Mouse (Mus musculus) A20 (cell line): Measurements from ENCODE around the gene Inf2.

ENCODE experiments used
- DNase-seq: peaks from one replicate; pipeline ENCODE4 v3.0.0-alpha.2; 2011; ENCODE audit warnings: low read depth, low spot score

The Inf2 gene

DNA sequence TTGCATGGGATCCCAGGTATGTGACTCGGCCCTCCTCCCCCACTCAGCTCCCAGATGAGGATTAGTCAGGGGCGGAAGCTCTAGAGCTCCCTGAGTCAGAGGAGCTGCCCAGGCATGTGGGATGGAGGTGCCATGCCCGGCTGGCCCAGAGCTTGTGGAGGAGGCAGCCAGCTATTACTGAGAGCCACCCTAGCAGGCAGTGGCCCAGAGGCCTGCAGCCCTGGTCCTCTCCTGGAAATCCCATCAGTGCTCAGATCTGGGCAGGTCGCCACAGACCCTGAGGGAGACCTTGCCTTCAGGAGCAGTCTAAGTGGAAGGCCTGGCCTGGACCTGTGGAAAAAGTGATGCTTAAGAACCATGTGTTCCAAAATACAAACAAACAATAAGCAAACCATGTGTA is 7.0 kb downstream of the Inf2 start:
- DNase-seq, result no peak

DNA sequence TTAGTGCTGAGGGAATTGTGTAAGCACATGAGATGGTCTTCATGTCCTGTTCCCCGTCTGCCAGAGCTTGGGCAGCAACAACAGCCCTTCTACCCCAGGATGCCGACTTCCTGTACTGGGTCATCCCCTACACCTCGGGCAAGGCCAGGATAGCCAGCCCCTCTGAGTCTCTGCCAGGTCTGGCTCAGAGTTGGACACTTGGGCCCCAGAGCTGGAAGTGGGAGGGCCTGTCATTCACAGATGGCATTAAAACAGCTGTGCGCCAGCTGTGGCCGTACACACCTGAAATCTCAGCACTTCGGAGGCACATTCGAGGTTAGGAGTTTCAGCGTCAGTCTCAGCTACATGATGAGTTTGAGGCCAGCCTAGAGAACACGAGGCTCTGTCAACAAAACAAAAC is 7.9 kb downstream of the Inf2 start:
- peak; percentile 16 for DNase-seq

DNA sequence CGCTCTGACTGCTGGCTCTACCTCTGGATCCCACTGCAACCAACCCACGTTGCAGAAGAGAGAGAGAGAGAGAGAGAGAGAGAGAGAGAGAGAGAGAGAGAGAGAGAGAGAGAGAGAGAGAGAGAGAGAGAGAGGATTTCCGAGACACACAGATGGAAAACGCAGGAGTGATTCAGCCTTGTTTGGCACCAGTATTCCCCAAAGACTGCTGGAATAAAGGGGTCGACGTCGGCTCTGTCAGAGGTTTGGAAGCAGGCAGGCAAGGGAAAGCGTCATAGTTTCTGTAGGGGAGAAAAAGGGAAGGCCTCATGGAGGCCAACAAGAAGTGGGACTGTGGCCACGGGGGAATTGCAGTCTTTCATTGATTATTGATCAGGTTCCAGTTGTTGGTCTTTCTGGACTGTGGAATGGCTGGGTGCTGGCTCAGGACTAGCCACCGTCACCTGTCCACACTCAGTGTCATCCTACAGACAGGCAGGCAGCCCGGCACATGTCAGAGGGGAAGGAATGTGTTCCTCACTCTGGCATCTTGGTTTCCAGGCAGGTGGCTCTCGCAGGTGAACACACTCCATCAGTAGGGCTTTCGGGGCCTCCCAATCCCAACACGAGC is 8.4 kb downstream of the Inf2 start:
- no peak for DNase-seq

DNA sequence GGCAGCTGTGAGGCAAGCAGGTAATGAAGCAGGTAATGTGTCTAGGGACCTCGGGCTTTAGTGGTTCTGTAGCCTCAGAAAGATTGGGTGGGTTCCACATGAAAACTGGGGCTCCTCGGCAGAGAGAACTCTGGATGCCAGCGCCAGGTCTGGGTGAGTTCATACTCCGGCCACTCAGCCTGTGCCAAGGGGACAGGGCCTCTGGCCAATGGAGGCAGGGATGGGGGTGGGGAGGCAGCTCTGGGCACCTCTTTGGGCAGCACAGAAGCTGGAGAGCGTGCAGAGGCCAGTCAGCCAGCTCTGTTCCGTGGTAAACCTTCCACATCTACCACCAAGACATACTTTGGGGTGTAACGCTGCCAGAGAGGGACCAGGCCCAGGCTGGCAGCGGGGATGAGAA is 9.0 kb downstream of the Inf2 start:
- no peak for DNase-seq

DNA sequence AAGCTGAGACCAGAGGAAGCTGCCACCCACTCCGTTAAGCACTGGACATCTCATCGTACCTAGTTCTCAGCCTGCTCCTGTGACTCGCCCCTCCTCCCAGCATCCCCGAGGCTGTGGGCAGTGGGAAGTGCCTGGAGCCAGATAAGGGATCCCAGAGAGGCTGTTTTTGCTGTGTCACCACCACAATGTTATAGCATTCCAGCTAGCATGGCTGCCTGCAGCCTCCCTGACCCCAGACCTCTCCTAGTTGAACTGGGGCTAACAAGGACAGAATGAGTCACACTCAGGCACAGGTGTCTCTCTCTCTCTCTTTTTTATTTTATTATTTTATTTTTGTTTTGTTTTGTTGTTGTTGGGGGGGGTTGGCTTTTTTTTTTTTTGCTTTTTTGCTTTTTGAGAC is 10.6 kb downstream of the Inf2 start:
- DNase-seq, result no peak

DNA sequence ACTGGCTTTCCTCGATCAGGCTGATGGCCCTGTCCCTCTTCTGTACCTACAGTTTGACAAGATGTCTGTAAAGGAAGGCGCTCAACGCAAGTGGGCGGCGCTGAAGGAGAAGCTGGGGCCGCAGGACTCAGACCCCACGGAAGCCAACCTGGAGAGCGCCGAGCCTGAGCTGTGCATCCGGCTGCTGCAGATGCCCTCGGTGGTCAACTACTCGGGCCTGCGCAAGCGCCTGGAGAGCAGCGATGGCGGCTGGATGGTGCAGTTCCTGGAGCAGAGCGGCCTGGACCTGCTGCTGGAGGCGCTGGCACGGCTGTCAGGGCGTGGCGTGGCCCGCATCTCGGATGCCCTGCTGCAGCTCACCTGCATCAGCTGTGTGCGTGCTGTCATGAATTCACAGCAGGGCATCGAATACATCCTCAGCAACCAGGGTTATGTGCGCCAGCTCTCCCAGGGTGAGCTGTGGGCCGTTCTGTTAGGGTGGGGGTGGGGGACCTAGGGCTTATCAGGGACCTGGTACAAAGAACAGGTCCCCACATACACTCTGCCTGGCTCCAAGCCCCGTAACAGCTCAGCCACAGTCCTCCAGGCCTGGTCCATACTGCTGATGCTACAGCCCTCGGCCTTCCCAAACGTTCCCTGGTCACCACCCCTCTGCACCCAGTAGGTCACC is 11.5 kb downstream of the Inf2 start:
- no peak for DNase-seq

DNA sequence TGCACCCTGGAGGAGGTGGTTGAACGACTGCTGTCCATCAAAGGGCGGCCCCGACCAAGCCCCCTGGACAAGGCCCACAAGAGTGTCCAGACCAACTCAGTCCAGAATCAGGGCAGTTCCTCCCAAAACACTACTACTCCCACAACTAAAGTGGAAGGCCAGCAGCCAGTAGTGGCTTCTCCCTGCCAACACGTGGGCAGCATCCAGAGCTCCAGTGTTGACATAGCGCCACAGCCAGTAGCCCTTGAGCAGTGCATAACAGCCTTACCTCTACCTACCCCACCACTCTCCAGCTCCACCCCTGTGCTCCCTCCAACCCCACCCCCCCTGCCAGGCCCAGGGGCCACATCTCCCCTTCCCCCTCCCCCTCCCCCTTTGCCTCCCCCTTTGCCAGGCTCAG is 15.4 kb downstream of the Inf2 start:
- no peak for DNase-seq

DNA sequence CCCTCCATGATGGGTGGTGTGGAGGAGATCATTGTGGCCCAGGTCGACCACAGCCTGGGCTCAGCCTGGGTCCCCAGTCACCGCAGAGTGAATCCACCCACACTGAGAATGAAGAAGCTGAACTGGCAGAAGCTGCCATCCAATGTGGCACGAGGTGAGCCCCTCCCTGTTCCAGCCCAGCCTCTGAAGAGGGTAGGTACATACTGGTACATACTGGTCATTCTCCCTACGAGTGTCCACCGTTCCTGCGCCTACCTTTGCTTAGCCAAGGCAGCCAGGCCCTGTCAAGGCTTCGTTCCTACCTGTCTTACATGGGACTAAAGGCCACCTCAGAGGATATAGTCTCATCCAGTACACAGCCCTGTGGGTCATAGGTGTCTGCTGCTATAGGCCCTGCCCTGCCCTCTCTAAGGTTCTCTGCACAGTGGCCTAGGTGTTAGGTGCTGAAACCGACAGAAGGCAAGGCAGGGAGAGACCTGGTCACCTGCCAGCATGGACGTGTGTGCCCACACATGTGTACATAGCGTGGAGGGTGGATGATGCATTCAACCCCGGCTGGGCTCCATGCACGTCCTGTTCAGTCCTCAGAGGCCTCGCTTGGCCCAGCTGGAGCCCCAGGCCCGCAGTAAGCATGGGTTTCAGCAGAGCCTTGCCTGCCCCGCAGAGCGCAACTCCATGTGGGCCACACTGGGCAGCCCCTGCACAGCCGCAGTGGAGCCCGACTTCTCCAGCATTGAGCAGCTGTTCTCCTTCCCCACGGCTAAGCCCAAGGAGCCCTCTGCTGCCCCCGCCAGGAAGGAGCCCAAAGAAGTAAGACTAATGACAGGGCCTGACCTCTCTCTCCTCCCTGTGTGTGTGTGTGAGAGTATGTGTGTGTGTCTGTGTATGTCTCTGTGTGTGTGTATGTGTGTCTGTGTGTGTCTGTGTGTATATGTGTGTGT is 16.4 kb downstream of the Inf2 start:
- peak; percentile 56 for DNase-seq

DNA sequence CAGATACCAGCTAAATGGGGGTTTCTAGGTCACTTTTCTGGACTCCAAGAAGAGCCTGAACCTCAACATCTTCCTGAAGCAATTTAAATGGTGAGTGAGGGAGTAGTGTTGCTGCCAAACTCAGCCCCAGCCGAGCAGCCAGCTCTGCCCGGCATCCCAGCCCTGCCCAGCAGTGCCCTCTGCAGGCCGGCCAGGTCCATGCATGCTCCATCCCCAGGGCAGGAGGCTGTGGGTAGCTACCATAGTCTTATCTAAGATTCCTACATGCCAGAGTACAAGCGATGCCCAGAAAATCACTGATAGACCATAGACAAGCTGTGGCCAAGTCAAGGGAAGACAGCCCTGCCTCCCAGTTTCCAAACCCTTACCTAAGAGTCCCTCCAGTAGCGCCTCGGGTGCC is 17.2 kb downstream of the Inf2 start:
- peak; percentile 73 for DNase-seq

DNA sequence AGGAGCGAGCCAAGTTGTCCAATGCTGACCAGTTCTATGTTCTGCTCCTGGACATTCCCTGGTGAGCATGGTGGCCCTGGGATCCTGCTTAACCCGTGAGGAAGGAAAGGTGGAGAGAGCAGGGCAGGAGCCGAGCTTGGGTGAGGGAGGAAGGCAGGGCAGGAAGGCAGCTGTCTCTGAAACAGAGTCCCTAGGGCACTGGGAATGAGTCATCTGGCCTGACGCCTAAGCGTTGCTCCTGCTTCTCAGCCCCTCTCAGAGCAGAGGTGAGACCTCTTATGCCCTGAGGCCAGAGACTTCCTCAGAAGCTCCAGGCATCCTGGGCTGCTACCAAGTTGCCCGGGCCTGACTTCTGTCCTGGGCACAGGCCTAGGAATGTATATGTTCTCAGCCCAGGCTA is 18.4 kb downstream of the Inf2 start:
- DNase-seq, result no peak

DNA sequence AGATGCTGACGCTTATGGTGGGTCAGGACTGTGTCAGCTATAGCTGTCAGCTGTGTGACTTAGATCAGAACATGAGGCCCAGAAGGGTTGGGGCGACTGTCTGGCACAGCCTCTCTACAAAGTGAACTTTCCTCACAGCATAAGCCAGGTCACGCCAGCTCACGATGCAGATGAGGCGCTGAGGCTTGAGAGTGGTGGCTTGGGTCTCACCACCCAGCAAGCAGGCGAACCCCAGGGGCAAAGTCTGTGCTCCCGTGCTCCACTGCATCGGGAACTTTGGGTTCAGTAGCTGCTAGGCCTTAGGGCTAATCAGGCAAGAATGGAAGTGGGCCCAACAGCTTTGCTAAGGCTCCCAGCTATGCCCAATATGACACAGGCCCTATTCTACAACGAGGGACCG is 20.4 kb downstream of the Inf2 start:
- no peak for DNase-seq

DNA sequence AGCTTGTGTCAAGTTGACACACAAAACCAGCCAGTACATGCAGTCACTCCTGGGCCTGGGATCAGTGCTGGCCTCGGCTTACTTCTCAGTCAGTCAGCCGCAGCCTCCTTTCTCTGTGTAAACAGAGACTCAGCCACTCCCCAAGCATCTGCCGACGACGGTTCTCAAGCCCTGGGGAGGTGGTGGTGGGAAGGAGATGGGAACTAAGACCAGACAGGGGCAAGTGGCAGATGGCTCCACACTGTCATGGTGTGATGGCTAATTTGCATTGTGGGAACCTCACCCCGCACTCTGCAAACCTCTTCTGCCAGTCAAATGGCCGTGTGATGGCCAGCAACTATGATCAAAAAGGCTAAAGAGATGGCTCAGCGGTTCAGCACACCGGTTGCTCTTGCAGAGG is 28.1 kb downstream of the Inf2 start:
- DNase-seq, result peak; percentile 84

DNA sequence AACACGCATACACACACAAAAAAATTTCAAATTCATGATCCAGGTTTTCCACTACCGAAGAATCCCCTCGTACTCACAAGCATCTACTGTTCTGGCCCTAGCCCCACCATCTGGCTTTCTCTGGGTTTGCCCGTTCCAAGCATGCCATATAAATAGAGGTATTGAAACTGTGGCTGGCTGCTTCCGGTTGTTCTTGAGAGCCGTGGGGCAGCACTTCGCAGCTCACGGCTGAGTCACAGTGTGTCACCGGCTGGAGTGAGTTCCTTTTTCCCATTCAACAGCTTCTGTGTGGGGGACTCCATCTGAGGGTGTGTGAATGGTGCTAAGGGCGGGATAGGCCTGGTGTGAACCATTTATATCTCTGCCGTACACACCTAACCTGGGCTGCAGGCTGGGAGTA is 28.6 kb downstream of the Inf2 start:
- DNase-seq, result peak; percentile 89

DNA sequence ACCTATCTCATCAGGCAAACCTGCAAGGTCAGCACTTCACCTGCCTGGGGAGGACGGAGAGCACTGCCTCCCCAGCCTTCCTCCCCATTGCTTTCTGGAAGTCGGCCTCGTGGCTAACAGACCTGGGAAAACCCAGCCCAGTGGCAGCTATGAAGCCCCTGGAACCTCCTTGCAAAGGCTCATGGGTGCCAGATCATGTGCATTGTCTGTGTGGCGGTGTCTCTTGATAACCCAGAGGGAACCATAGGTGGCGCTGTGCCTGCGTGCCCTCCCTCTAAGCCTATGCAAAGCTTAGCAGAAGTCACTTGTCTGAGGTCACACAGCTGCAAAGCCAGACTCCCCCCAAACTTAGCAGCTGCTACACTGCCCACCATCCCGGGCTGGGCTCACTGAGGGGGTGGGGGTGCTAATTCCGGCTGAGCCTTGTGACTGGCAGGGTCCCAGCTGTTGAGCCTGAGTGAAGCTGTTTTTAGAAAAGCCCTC is 29.4 kb downstream of the Inf2 start:
- DNase-seq, result peak; percentile 95

DNA sequence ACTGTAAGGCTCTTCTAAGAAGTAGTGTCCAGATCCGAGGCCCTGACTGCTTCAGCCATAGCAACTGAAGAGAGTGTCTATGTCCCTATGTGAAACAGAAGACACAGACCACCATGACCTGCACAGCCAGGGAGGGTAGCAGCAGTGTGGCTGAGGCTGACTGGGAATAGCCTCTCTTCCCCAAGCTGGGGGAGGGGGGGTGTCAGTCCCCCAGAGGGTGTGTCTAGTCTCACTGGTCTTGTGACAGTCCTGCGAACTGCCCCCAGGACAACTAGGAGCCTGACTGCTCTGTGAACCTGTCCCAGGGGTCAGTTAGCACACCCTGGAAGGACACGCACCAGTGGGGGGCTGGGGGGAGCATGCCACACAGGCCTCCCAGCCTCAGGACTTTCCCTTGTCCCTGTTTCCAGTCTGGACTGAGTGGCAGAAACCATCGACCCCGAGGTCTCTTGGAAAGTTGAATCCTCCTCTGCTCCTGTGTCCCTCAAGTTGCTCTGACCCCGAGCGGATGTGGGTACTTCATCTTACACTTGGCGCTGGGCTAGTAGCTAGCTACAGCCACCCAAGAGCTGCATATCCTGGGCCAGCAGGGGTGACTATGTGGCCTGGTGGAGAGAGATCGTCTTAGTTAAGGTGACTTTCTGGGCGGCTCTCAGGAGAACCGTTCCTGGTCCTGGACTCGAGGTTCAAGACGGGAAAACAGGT is 30.5 kb downstream of the Inf2 start:
- DNase-seq, result peak; percentile 51

DNA sequence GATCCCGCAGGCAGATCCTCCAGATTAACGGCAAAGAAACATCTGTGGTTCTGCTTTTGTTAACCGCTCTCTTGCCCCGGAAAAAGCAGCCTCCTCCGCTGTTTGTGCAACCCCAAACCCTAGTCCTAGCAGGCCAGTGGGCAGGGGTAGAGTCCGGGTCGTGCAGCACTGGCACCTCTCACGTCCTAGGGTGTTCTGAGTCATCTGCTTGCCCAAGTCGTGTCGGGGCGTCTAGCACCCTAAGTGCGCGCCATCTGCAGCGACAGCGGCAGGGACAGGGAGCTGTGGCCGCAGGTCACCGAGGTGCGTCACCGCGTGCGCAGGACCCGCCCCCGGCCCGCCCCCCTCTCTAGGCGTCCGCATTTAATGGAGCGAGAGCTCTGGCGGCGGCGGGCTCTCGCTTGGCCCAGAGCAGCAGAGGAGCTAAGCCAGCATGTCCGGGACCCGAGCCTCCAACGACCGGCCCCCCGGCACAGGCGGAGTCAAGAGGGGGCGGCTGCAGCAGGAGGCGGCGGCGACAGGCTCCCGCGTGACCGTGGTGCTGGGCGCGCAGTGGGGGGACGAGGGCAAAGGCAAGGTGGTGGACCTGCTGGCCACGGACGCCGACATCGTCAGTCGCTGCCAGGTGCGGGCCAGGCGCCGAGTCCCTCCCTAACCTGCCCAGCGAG is 31.2 kb downstream of the Inf2 start, which contains the start of gene Adssl1:
Gene Adssl1 (plus strand): TSS at position 360 of the 668 bp plus-strand sequence.
- peak; percentile 92 for DNase-seq

DNA sequence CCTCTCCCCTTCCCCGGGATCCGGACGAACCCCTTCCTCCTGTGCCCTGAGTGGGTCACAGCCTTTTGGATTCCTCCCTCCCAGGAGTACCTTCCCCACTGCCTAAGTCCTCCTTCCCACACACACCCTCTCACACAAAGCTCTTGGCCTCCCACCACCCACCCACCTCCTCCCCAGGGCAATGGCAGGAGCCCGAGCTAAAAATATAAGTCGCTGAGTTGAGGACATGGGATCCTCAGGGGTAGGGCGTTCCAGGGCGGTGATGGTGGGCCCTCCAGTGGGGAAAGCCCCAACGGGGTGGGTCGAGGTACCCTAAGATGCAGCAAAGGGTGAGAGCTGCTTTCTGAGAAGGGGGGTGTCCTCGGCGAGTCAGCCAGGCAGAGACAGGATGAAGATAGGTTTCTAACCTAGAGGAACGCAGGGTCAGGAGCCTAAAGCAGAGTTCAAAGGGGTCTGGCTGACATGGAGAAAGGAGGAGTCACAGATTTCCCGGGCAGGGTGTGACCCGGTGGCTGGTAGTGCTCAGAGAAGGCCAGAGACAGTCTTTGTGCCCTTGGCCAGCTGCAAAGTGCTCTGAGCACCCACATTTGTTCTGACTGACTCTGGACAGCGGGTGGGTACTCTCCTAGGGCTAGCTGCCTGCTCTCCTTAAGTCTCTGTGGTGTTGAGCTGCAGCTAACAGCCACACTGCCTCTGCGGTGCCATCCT is 31.9 kb downstream of the Inf2 start:
- no peak for DNase-seq

DNA sequence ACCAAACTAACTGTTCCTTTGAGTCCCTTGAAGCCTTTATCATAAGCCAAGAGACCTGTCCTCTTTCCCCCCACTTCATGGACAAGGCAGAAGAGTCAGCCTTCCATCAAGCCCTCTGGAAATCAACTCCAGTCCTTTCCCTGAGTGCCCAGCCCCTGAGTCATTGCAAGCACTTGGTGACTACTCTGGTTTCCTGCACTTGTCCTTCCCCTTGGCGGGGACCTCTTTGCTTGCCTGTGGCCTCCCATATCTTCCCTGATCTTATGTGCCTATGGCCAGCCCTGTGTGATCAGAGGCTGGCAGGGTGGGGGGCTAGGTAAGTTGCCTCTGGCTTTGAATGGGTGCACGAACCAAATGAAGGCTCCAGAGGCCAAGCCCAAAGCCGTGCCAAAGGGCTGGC is 33.3 kb downstream of the Inf2 start:
- no peak for DNase-seq

DNA sequence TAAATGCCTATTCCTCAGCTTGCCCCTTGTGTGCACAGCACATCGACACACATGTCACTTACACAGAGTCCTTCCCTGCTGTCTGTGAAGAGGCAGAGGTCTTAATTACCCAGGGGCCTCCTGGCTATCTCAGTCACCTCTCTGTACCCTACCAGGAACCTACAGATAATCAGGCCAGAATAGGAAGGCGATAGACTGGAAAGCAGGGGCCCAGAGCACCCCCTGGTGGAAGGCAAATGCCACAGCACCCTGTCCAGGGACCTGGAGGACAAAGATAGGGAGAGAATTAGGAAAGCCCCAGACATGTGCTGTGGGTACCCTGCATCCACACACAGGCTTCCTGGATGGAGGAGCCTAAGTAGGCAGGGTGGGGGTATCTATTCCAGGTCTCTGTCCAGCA is 35.2 kb downstream of the Inf2 start:
- peak; percentile 69 for DNase-seq

DNA sequence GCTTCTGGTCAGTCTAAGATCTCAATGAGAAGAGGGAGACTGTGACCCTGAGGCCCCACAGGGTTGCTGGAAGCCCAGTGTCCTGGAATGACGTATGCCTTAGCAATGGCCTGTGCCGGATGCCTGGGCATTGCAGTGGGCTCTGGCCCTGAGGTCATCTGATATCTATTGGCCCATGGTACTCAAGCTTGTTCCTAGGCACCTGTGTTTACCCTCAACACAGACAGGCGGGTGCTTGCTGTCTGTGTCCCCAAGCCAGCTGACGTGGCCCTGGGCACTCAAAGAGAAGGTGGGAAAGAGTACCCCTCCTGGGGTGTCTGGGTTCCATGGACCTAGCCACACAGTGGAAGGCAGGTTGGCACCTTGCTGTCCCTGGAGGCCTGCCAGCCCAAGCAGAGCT is 37.1 kb downstream of the Inf2 start:
- DNase-seq, result no peak

DNA sequence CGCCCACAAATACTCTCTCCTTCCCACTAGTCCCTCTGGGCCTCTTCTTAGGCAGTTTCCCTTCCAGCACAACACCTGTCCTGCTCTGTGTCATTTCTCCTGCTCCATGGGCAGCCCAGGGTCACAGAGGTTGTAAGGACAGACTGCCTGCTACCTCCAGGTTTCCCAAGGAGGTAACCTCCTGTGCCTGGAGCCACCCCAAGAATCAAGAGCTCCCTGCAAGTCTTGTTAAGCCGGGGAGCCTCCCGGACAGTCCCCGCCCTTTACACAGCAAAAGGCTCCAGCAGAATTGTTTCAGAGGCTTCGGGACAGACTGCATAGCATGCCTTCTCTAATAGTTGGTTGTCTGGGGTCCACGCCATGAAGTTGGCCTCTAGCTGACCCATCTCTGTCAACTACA is 37.9 kb downstream of the Inf2 start:
- DNase-seq, result no peak
